Mouse (Mus musculus) hindlimb bud, embryonic 11.5 days (tissue): Measurements from ENCODE around the gene Grb7.

Experiments
- DNase-seq: peaks from one replicate; pipeline ENCODE4 v3.0.0-alpha.2; 2012; ENCODE audit warnings: low read depth, low spot score; ENCODE audit errors: extremely low spot score

Gene Grb7

DNA sequence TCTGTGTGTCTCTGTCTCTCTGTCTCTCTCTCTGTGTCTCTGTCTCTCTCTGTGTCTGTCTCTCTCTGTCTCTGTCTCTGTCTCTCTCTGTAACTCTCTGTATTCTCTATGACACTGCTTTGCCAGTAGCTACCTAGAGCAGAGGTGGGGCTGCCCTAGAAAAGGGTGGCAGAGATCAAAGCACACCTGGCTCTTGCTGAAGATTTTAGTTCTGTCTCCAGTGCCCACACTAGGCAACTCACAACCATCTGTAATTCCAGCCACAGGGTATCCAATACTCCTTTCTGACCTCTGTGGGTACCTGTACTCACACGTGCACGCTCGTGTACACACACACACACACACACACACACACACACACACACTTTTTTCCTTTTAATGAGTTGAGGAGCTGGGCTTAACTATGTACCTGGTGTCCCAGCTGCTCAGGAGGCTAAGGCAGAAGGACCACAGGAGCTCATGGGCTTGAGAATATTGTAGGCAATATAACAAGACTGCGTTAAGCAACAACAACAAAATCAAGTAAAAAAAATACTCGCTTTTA lies 49.1 kb downstream of the Grb7 start:
- no peak for DNase-seq

DNA sequence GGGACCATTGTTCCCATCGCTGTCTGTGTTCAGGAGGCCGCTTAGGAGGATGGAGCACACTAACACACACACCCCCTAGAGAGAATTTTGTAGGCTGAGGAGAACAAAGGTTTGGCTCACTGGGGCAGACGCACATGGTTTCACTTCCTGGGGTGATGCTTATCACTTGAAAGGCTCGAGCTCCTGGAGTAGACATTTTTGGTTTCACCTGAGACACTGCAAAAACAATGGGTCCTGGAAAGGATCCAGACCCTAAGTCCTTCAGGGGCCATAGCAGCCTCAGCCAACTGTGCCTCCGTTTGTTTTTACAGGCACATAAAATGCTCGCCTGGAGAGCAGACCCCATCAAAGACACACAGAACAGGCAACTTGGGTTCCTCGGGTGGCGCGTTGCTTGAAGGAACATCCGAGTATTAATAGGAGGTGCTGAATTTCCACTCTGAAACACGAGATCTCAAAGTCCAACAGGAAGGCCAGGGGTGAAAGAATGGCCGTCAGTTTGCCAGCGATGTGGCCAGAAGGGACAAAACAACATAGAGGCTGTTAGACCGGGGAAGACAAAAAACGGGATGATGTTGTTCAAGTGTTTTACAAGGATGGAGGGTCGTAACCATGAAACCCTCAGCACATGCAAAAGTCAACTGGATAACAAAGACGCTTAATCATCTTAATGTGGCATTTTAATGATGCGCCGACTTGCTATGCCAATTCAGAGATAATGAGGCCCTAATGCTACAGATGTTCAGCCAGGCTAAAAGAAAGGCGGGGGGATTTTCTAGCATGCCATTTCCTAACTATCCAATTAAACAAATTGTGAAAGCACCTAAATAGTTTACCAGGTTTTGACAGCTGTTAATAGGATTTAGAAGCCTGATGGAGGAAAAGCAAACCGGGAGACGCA lies 51.4 kb downstream of the Grb7 start:
- peak; percentile 71 for DNase-seq

DNA sequence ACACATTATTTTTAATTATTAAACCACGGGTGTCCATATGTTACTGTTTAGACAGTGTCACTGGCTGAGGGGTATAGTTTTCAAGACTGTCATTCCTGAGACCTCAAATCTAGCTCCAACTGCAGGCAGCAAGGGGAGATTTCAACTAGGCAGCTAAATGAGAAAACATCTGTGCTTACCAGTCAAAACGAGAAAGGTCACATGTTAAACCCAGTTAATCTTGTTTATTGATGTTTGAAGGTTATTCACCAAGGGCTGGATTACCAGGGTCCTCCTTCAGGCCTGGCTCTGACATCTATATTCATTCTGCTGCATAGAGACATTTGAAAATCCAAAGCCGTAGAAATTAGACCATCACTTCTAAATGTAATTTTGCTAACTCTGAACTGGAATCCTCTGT lies 58.7 kb downstream of the Grb7 start:
- DNase-seq = no peak
